Mouse (Mus musculus) midbrain, embryonic 14.5 days (tissue): ENCODE measurements around the gene St5. TPM values are rescaled to one million over a fixed set of nuclear protein-coding genes. Genes with fewer than 3 reads are reported as not detected.

ENCODE experiments used
- ATAC-seq: fragments of 200-750 bp; cut with Nextera tagmentation; 2 replicates; pipeline ENCODE4 v1.8.0; 2017; ENCODE audit warnings: moderate number of reproducible peaks, moderate library complexity; ENCODE audit not compliant: low FRiP score, low TSS enrichment
- DNase-seq: peaks from one replicate; pipeline ENCODE4 v3.0.0-alpha.2; 2015
- H3K27ac ChIP-seq: fragments of 300-500 bp; sonication (generic); replicated peaks from 2 replicates; pipeline ENCODE4 v1.5.1; 2014; ENCODE audit warnings: mild to moderate bottlenecking, low read depth, low read length, moderate library complexity
- H3K27me3 ChIP-seq: fragments of 300-500 bp; sonication (generic); 2 replicates; pipeline ENCODE4 v1.6.1; 2014; ENCODE audit warnings: low read length, control low read depth, mixed read lengths; ENCODE audit not compliant: control insufficient read depth, insufficient read depth
- H3K36me3 ChIP-seq: fragments of 300-500 bp; sonication (generic); 2 replicates; pipeline ENCODE4 v1.6.1; 2014; ENCODE audit warnings: low read length, control low read depth; ENCODE audit not compliant: control insufficient read depth, insufficient read depth
- H3K4me1 ChIP-seq: fragments of 300-500 bp; sonication (generic); 2 replicates; pipeline ENCODE4 v1.6.1; 2014; ENCODE audit warnings: mild to moderate bottlenecking, antibody characterized with exemption, low read length, control low read depth; ENCODE audit not compliant: control insufficient read depth, insufficient read depth
- H3K4me2 ChIP-seq: fragments of 300-500 bp; sonication (generic); 2 replicates; pipeline ENCODE4 v1.6.1; 2014; ENCODE audit warnings: mild to moderate bottlenecking, low read length, moderate library complexity
- H3K4me3 ChIP-seq: fragments of 300-500 bp; sonication (generic); replicated peaks from 2 replicates; pipeline ENCODE4 v1.5.1; 2014; ENCODE audit warnings: low read depth, low read length
- H3K9ac ChIP-seq: fragments of 300-500 bp; sonication (generic); replicated peaks from 2 replicates; pipeline ENCODE4 v1.6.1; 2014; ENCODE audit warnings: mild to moderate bottlenecking, low read length, moderate library complexity
- H3K9me3 ChIP-seq: fragments of 300-500 bp; sonication (generic); 2 replicates; pipeline ENCODE4 v1.6.1; 2016; ENCODE audit warnings: low read length, control low read depth, mixed read lengths; ENCODE audit not compliant: control insufficient read depth
- WGBS: fragments of 180-500 bp; shearing (Covaris S2); extraction: QIAGEN DNeasy Blood & Tissue Kit; methylation state at CpG from one replicate; pipeline ENCODE4 v1.1.7; 2014; 5-methylcytosine and 5-hydroxymethylcytosine counted together
- polyA plus RNA-seq: library from polyadenylated mRNA; unstranded; fragments of >200 nt; fragmentation: Nextera tagmentation; extraction: Ambion mirVana; gene quantifications from 2 replicates; pipeline ENCODE4 v1.2.1, GENCODE M21; 2014

St5 gene
- polyA plus RNA-seq, 1 experiment from 2014 or later: 16.4 TPM

- 23% methylated on average over 2 of the region's 2 CpGs for WGBS
- H3K27ac ChIP-seq: no peak overlapping the region
- H3K27me3 ChIP-seq: no peaks in the 10 kb centered on the region
- H3K9ac ChIP-seq: no peak overlapping the region
- H3K4me3 ChIP-seq: no peak overlapping the region
- ATAC-seq: no peak
- no peak for DNase-seq
- H3K4me2 ChIP-seq: no peak overlapping the region
- no peaks in the 10 kb centered on the region for H3K36me3 ChIP-seq
- no peaks in the 10 kb centered on the region for H3K9me3 ChIP-seq
- peaks cover 5% of the 10 kb centered on the region; the same call in 1 of the 2 replicates for H3K4me1 ChIP-seq
Measured at GRCm38 (mm10) chr7:109620967-109621366, 82.4 kb downstream of the St5 start.

GRCm38 (mm10) chr7:109620288-109620687, 83.1 kb downstream of the St5 start:
- ATAC-seq (no peak), DNase-seq (no peak)
- Histone ChIP-seq H3K4me1 (peaks cover 5% of the 10 kb centered on the region; the same call in 1 of the 2 replicates), H3K4me2 (no peak overlapping the region), H3K36me3 (no peaks in the 10 kb centered on the region), H3K9me3 (no peaks in the 10 kb centered on the region), H3K9ac (no peak overlapping the region), H3K4me3 (no peak overlapping the region), H3K27ac (no peak overlapping the region), H3K27me3 (no peaks in the 10 kb centered on the region)
- WGBS: 86% methylated on average over 3 of the region's 3 CpGs

GRCm38 (mm10) chr7:109618721-109619120, 84.7 kb downstream of the St5 start:
- peaks cover 12% of the 10 kb centered on the region; the same call in 1 of the 2 replicates for H3K4me1 ChIP-seq
- H3K27ac ChIP-seq: no peak overlapping the region
- 19% methylated on average over 6 of the region's 6 CpGs for WGBS
- H3K9me3 ChIP-seq: no peaks in the 10 kb centered on the region
- H3K27me3 ChIP-seq: no peaks in the 10 kb centered on the region
- ATAC-seq (no peak), DNase-seq (peak; percentile 80)
- no peaks in the 10 kb centered on the region for H3K36me3 ChIP-seq
- H3K4me2 ChIP-seq: no peak overlapping the region
- H3K4me3 ChIP-seq: no peak overlapping the region
- no peak overlapping the region for H3K9ac ChIP-seq

GRCm38 (mm10) chr7:109617838-109618237, 85.6 kb downstream of the St5 start:
- ATAC-seq: no peak
- Histone ChIP-seq H3K27ac (no peak overlapping the region), H3K4me1 (peaks cover 14% of the 10 kb centered on the region), H3K9ac (no peak overlapping the region), H3K4me3 (no peak overlapping the region), H3K9me3 (no peaks in the 10 kb centered on the region), H3K27me3 (no peaks in the 10 kb centered on the region), H3K36me3 (no peaks in the 10 kb centered on the region), H3K4me2 (no peak overlapping the region)
- DNase-seq: no peak
- 79% methylated on average over 3 of the region's 3 CpGs for WGBS

GRCm38 (mm10) chr7:109616034-109616979, 87.1 kb downstream of the St5 start:
- DNase-seq (peak; percentile 95), ATAC-seq (peak; percentile 92)
- 1% methylated on average over 25 of the region's 25 CpGs for WGBS
- peak overlapping the region; percentile 32 for H3K4me3 ChIP-seq
- H3K9ac ChIP-seq: peak overlapping the region; percentile 24
- no peaks in the 10 kb centered on the region for H3K27me3 ChIP-seq
- no peaks in the 10 kb centered on the region for H3K9me3 ChIP-seq
- H3K4me2 ChIP-seq: peak overlapping the region; percentile 61
- H3K27ac ChIP-seq: peak overlapping the region; percentile 74
- H3K36me3 ChIP-seq: no peaks in the 10 kb centered on the region
- H3K4me1 ChIP-seq: peaks cover 24% of the 10 kb centered on the region

DNA sequence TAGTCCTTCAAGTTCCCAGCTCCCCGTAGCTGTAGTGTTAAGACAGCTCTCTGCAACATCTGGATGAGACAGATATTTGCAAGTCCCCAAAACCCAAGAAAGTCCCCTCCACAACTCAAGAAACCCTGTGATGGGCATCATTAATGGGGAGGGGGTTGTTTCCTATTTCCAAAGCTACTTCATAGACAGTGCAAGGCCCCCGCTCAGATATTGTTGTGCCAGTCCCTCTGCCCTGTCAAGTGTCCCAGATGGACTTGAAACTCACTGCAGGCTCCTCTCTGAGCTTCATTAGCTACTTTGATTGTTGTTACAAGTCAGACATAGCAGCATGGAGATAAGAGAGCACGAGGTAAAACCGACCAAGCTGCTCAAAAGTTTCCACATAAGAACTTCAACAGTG, 87.8 kb downstream of the St5 start:
- WGBS: 22% methylated on average over 4 of the region's 4 CpGs

DNA sequence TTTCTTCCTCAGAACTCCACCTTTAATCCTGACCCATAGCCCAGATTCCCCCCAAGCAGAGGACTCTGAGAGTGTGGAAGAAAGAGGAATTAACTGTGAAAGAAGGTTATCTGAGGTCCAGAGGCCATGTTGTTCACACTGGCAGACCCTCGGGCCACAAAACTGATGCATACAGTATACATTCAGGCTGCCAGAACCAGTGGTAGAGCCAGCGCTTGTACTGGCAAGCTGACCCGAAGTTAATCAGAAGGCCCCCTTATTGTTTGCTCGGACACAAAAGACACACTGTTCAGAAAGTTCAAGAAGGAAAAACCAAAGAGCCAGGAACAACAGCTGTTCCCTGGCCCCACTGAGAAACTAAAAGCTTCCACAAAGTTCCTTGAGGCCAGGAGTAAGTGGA, 88.5 kb downstream of the St5 start:
- H3K9me3 ChIP-seq: no peaks in the 10 kb centered on the region
- 8% methylated on average over 4 of the region's 4 CpGs for WGBS
- H3K9ac ChIP-seq: no peak overlapping the region; the same call in 1 of the 2 replicates
- no peaks in the 10 kb centered on the region for H3K27me3 ChIP-seq
- no peak overlapping the region for H3K4me3 ChIP-seq
- H3K4me2 ChIP-seq: peak overlapping the region; percentile 61
- H3K4me1 ChIP-seq: peaks cover 24% of the 10 kb centered on the region
- no peak for DNase-seq
- H3K36me3 ChIP-seq: no peaks in the 10 kb centered on the region
- ATAC-seq: no peak
- peak overlapping the region; percentile 74; the same call in 1 of the 2 replicates for H3K27ac ChIP-seq

More for the DNA sequence above, 87.8 kb downstream of the St5 start:
- peak overlapping the region; percentile 74; the same call in 1 of the 2 replicates for H3K27ac ChIP-seq
- no peaks in the 10 kb centered on the region for H3K36me3 ChIP-seq
- DNase-seq (no peak), ATAC-seq (no peak)
- H3K9me3 ChIP-seq: no peaks in the 10 kb centered on the region
- H3K9ac ChIP-seq: peak overlapping the region; percentile 24; the same call in 1 of the 2 replicates
- peaks cover 24% of the 10 kb centered on the region for H3K4me1 ChIP-seq
- peak overlapping the region; percentile 32 for H3K4me3 ChIP-seq
- peak overlapping the region; percentile 61 for H3K4me2 ChIP-seq
- no peaks in the 10 kb centered on the region for H3K27me3 ChIP-seq

DNA sequence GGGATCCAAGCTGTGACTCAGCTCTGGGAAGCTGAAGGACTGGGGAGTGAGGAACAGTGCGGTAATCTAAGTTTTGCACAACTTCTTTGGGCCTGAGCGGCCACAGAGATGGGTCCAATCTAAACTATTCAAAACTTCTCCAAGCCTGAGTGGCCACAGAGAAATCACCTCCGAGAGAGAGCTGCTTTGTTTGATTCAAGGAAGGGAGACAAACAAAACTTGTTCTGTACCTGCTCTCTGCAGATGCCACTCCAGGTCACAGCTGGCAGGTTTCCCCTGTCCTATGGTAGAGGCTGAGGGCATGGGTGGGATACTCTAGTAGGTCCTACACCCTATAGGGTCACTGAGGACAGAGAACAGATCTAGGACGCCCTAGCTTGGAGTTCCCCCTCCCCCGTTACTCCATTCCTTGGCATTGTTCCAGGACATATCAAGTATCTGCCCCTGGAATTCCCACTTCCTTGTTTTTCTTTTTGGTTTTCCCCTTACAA, 89.8 kb downstream of the St5 start:
- no peak overlapping the region for H3K9ac ChIP-seq
- DNase-seq: no peak
- H3K4me2 ChIP-seq: no peak overlapping the region

More for the DNA sequence above, 89.8 kb downstream of the St5 start:
- Histone ChIP-seq H3K9me3 (no peaks in the 10 kb centered on the region), H3K27ac (no peak overlapping the region), H3K4me3 (no peak overlapping the region), H3K4me1 (peaks cover 24% of the 10 kb centered on the region), H3K36me3 (no peaks in the 10 kb centered on the region), H3K27me3 (no peaks in the 10 kb centered on the region)
- no peak for ATAC-seq
- 62% methylated on average over 5 of the region's 5 CpGs for WGBS
